Mouse (Mus musculus) small intestine, adult 2 months (tissue): ENCODE data around the gene Vti1a. TPM values are rescaled to one million over a fixed set of nuclear protein-coding genes. Genes with fewer than 3 reads are reported as not detected.

ENCODE experiments used
- H3K27ac ChIP-seq: fragments of 200-500 bp; 2 replicates; pipeline ENCODE4 v1.5.1; 2012; ENCODE audit warnings: low read depth, low read length, control low read depth, inconsistent platforms; ENCODE audit not compliant: insufficient read depth
- H3K27me3 ChIP-seq: fragments of 200-500 bp; 2 replicates; pipeline ENCODE4 v1.6.1; 2012; ENCODE audit warnings: mild to moderate bottlenecking, moderate library complexity, low read length, inconsistent platforms; ENCODE audit not compliant: control insufficient read depth, insufficient read depth
- H3K36me3 ChIP-seq: fragments of 200-500 bp; 2 replicates; pipeline ENCODE4 v1.6.1; 2012; ENCODE audit warnings: mild to moderate bottlenecking, low read length, control low read depth, inconsistent platforms; ENCODE audit not compliant: control insufficient read depth, insufficient read depth
- H3K4me1 ChIP-seq: fragments of 200-500 bp; 2 replicates; pipeline ENCODE4 v1.6.1; 2012; ENCODE audit warnings: low read length, inconsistent platforms, mixed read lengths; ENCODE audit not compliant: control insufficient read depth, insufficient read depth, insufficient read length
- H3K4me3 ChIP-seq: fragments of 200-500 bp; 2 replicates; pipeline ENCODE4 v1.5.1; 2012; ENCODE audit warnings: low read depth, mild to moderate bottlenecking, control low read depth, inconsistent platforms, low read length, moderate library complexity
- CTCF ChIP-seq: fragments of 200-500 bp; IDR thresholded peaks from 2 replicates; pipeline ENCODE4 v1.5.1; 2012; ENCODE audit warnings: low read depth, mild to moderate bottlenecking, control low read depth, inconsistent platforms, low read length, moderate library complexity, mixed read lengths; ENCODE audit not compliant: insufficient replicate concordance, insufficient read length; ENCODE audit errors: extremely low read depth
- POLR2A ChIP-seq: fragments of 200-500 bp; IDR thresholded peaks from 2 replicates; pipeline ENCODE4 v1.6.1; 2012; ENCODE audit warnings: low read depth, mild to moderate bottlenecking, control low read depth, inconsistent platforms, low read length, moderate library complexity
- WGBS: fragments of 180-500 bp; shearing (Covaris S2); methylation state at CpG from one replicate; pipeline ENCODE4 v1.1.7; 2018; 5-methylcytosine and 5-hydroxymethylcytosine counted together
- polyA plus RNA-seq: library from polyadenylated mRNA; depleted of rRNA; stranded (reverse); fragments of >200 nt; gene quantifications from 2 replicates; pipeline ENCODE4 v1.2.3, GENCODE M21; 2012

Gene Vti1a
- polyA plus RNA-seq, 1 experiment, result 8.1 TPM

DNA sequence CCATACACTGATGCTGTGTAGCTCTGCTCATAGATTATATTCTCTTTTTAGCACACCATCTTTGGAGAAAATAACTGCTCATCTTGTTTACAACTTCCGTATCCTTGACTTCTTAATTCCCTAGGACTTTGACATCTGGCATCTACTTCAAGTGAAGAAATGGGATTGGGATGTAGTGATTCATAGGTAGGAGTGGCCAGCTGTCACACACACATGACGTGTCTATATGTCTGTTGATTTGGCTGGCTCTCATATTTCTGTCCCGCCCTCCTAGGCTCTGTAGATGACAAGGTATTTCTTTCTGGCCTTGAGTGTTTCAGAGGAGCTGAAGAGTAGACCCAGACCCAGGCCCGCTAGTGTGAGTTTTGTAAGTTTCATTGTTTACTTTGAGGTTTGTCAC lies 197.8 kb downstream of the Vti1a start:
- 52% methylated on average over 4 of the region's 4 CpGs for WGBS

DNA sequence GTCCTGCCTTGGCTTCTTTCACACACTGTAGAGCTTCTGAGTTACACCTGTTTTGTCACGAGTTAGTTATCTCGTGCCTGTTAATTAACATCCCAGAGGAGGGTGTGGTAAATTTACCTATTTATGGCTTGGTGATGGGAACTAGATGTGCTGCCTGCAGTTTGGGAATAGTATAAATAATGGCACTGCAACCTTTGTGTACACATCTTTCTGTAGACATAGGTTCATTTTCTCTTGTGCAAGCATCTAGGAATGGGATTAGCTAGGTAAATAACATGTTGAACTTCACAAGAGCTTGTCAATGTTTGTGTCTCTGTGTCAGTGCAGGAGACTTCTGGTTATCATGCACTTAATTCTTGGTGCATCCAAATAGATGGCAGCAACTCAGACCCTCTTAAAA lies 204.1 kb downstream of the Vti1a start:
- Histone ChIP-seq H3K27me3 (no peaks in the 10 kb centered on the region), H3K4me1 (peaks cover 10% of the 10 kb centered on the region; the same call in 1 of the 2 replicates), H3K4me3 (no peak overlapping the region), H3K27ac (no peak overlapping the region), H3K36me3 (no peaks in the 10 kb centered on the region)
- no peak for TF ChIP-seq POLR2A
- no peak for TF ChIP-seq CTCF
- WGBS, result 29% methylated on average over 2 of the region's 2 CpGs

More for the DNA sequence above, 197.8 kb downstream of the Vti1a start:
- Histone ChIP-seq H3K4me1 (no peaks in the 10 kb centered on the region), H3K27ac (no peak overlapping the region), H3K36me3 (no peaks in the 10 kb centered on the region), H3K27me3 (no peaks in the 10 kb centered on the region), H3K4me3 (no peak overlapping the region)
- TF ChIP-seq POLR2A (no peak), CTCF (no peak)

GRCm38 (mm10) chr19:55523340-55523739 lies 207.2 kb downstream of the Vti1a start:
- WGBS, result 96% methylated on average over 9 of the region's 9 CpGs
- Histone ChIP-seq H3K4me3 (no peak overlapping the region), H3K27ac (no peak overlapping the region), H3K27me3 (no peaks in the 10 kb centered on the region), H3K4me1 (peaks cover 12% of the 10 kb centered on the region; the same call in 1 of the 2 replicates), H3K36me3 (no peaks in the 10 kb centered on the region)
- TF ChIP-seq POLR2A (no peak), CTCF (no peak)

DNA sequence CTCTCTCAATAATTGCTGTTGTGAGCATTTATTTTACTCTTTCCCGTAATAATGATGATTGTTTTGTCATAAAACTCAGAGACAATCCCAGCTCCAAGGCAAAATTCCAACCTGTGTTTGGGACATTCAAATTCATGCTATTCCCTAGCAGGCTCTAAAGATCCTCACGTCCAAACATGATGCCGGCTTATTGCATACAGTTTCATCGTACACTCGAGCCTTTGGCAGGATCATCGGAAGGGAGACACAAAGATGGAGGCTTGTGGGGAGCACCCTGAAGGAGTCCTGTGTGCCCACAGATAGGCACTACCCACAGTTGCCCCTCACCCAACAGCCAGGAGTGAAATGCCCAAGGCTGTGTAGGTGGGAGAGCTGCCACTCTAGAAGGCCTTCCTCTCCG lies 208.3 kb downstream of the Vti1a start:
- 92% methylated on average over 7 of the region's 7 CpGs for WGBS
- Histone ChIP-seq H3K27ac (no peak overlapping the region), H3K4me3 (no peak overlapping the region), H3K4me1 (peaks cover 12% of the 10 kb centered on the region; the same call in 1 of the 2 replicates), H3K27me3 (no peaks in the 10 kb centered on the region), H3K36me3 (no peaks in the 10 kb centered on the region)
- TF ChIP-seq POLR2A (no peak), CTCF (no peak)

GRCm38 (mm10) chr19:55525056-55525455 lies 209.0 kb downstream of the Vti1a start:
- Histone ChIP-seq H3K27ac (no peak overlapping the region), H3K36me3 (no peaks in the 10 kb centered on the region), H3K4me3 (no peak overlapping the region), H3K4me1 (peaks cover 10% of the 10 kb centered on the region; the same call in 1 of the 2 replicates), H3K27me3 (no peaks in the 10 kb centered on the region)
- WGBS, result 89% methylated on average over 3 of the region's 3 CpGs
- TF ChIP-seq CTCF (no peak), POLR2A (no peak)

DNA sequence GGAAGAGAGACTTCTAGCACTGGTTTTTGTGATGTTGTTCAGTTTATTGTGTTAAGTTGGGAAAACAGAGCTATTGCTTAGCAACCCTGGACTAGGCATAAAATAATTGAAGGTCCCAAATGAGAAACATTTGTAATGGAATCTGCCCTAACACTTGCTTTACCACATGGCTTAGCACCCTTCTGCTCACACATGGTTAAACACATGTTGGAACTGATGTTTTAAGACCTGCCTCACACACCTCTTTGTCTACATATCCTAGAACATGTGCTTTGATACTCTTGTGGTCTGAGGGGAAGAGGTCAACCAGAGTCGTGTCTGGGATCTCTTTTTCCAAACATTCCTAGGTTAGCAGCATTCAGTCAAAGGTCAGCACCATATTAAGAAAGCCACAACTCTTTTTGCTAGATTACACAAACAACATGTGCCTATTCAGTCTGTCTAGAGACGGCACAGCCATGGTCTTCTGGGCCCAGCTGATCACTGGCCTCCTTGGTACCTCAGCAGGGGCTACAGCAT lies 210.7 kb downstream of the Vti1a start:
- TF ChIP-seq CTCF, result no peak
- no peak for TF ChIP-seq POLR2A
- Histone ChIP-seq H3K27me3 (no peaks in the 10 kb centered on the region), H3K4me3 (no peak overlapping the region), H3K27ac (no peak overlapping the region), H3K36me3 (no peaks in the 10 kb centered on the region), H3K4me1 (peaks cover 2% of the 10 kb centered on the region; the same call in 1 of the 2 replicates)
- 68% methylated on average over 2 of the region's 2 CpGs for WGBS

- TF ChIP-seq CTCF, result no peak
- TF ChIP-seq POLR2A, result no peak
- H3K4me1 ChIP-seq, result peaks cover 4% of the 10 kb centered on the region
- H3K27ac ChIP-seq, result no peak overlapping the region
- WGBS, result 75% methylated on average over 3 of the region's 3 CpGs
- H3K4me3 ChIP-seq, result no peak overlapping the region
- H3K27me3 ChIP-seq, result no peaks in the 10 kb centered on the region
- no peaks in the 10 kb centered on the region for H3K36me3 ChIP-seq
These were observed 213.9 kb downstream of the Vti1a start for GRCm38 (mm10) chr19:55530041-55530440.

DNA sequence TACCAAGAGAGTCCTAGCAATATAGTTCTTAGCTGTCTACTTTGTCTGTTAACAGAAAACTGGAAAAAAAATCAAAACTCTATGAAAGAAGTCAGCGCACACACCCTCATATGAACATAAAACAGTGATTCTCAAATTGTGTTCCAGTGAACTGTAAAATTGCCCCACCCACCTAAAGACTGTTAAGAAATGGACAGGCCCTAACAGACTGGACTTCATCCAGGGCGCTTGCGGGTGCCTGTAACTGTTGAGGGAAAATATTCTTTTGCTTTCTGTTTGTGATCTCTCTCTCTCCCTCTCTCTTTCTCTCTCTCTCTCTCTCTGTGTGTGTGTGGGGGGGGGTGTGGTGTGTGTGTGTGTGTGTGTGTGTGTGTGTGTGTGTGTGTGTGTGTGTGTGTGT lies 216.6 kb downstream of the Vti1a start:
- TF ChIP-seq POLR2A (no peak), CTCF (no peak)
- WGBS, result 41% methylated on average over 3 of the region's 3 CpGs

More for the DNA sequence above, 216.6 kb downstream of the Vti1a start:
- Histone ChIP-seq H3K27me3 (no peaks in the 10 kb centered on the region), H3K36me3 (no peaks in the 10 kb centered on the region), H3K4me3 (no peak overlapping the region), H3K27ac (no peak overlapping the region), H3K4me1 (peaks cover 2% of the 10 kb centered on the region)
